Mouse (Mus musculus) limb, embryonic 13.5 days (tissue): ENCODE results near the gene Zfp664. TPM values are rescaled to one million over a fixed set of nuclear protein-coding genes. Genes with fewer than 3 reads are reported as not detected.
A peak's percentile ranks its signal among the peaks of the same experiment; 100 is the strongest.

Experiments used
- ATAC-seq: fragments of 200-750 bp; cut with Nextera tagmentation; 2 replicates; pipeline ENCODE4 v1.8.0; 2017; ENCODE audit warnings: low read depth, moderate number of reproducible peaks, moderate TSS enrichment; ENCODE audit not compliant: low FRiP score
- H3K27ac ChIP-seq: fragments of 300-500 bp; sonication (generic); 2 replicates; pipeline ENCODE4 v1.5.1; 2015; ENCODE audit warnings: inconsistent platforms, mild to moderate bottlenecking, moderate library complexity
- H3K27me3 ChIP-seq: fragments of 300-500 bp; sonication (generic); 2 replicates; pipeline ENCODE4 v1.6.1; 2015; ENCODE audit warnings: mild to moderate bottlenecking, inconsistent platforms
- H3K36me3 ChIP-seq: fragments of 300-500 bp; sonication (generic); 2 replicates; pipeline ENCODE4 v1.6.1; 2015; ENCODE audit warnings: inconsistent platforms, mild to moderate bottlenecking, moderate library complexity
- H3K4me1 ChIP-seq: fragments of 300-500 bp; sonication (generic); 2 replicates; pipeline ENCODE4 v1.6.1; 2015; ENCODE audit warnings: inconsistent platforms
- H3K4me2 ChIP-seq: fragments of 300-500 bp; sonication (generic); replicated peaks from 2 replicates; pipeline ENCODE4 v1.6.1; 2015; ENCODE audit warnings: inconsistent platforms, mild to moderate bottlenecking, moderate library complexity
- H3K4me3 ChIP-seq: fragments of 300-500 bp; sonication (generic); 2 replicates; pipeline ENCODE4 v1.5.1; 2015; ENCODE audit warnings: moderate library complexity, mild to moderate bottlenecking, inconsistent platforms
- H3K9ac ChIP-seq: fragments of 300-500 bp; sonication (generic); 2 replicates; pipeline ENCODE4 v1.6.1; 2015; ENCODE audit warnings: mild to moderate bottlenecking, inconsistent platforms
- H3K9me3 ChIP-seq: fragments of 300-500 bp; sonication (generic); 2 replicates; pipeline ENCODE4 v1.6.1; 2016; ENCODE audit warnings: inconsistent platforms
- WGBS: fragments of 180-500 bp; shearing (Covaris S2); methylation state at CpG from one replicate; pipeline ENCODE4 v1.1.7; 2015; 5-methylcytosine and 5-hydroxymethylcytosine counted together
- polyA plus RNA-seq: library from polyadenylated mRNA; unstranded; fragments of >200 nt; fragmentation: Nextera tagmentation; extraction: Ambion mirVana; gene quantifications from 2 replicates; pipeline ENCODE4 v1.2.1, GENCODE M21; 2015

Gene Zfp664
- polyA plus RNA-seq, 1 experiment from 2014 or later: 116 TPM

GRCm38 (mm10) chr5:124847014-124847413 is 15.5 kb upstream of the Zfp664 start:
- no peaks in the 10 kb centered on the region for H3K27me3 ChIP-seq
- no peak for ATAC-seq
- H3K4me2 ChIP-seq: no peak overlapping the region
- no peak overlapping the region; the same call in 1 of the 2 replicates for H3K27ac ChIP-seq
- peaks cover 18% of the 10 kb centered on the region for H3K4me1 ChIP-seq
- 22% methylated on average over 1 of the region's 1 CpGs for WGBS
- H3K36me3 ChIP-seq: no peaks in the 10 kb centered on the region
- no peaks in the 10 kb centered on the region for H3K9me3 ChIP-seq
- H3K9ac ChIP-seq: no peak overlapping the region
- H3K4me3 ChIP-seq: no peak overlapping the region

- Histone ChIP-seq H3K4me3 (no peak overlapping the region), H3K9me3 (no peaks in the 10 kb centered on the region), H3K27me3 (no peaks in the 10 kb centered on the region), H3K4me1 (peaks cover 18% of the 10 kb centered on the region), H3K9ac (no peak overlapping the region), H3K27ac (no peak overlapping the region), H3K4me2 (no peak overlapping the region), H3K36me3 (no peaks in the 10 kb centered on the region)
- WGBS: 82% methylated on average over 3 of the region's 3 CpGs
- no peak for ATAC-seq
Observed at GRCm38 (mm10) chr5:124848994-124849393, 13.5 kb upstream of the Zfp664 start.

GRCm38 (mm10) chr5:124851572-124851971 is 10.9 kb upstream of the Zfp664 start:
- Histone ChIP-seq H3K36me3 (no peaks in the 10 kb centered on the region), H3K9ac (no peak overlapping the region), H3K4me1 (peaks cover 14% of the 10 kb centered on the region), H3K27ac (no peak overlapping the region), H3K27me3 (no peaks in the 10 kb centered on the region), H3K9me3 (no peaks in the 10 kb centered on the region), H3K4me2 (no peak overlapping the region), H3K4me3 (no peak overlapping the region)
- WGBS: 36% methylated on average over 4 of the region's 4 CpGs
- ATAC-seq: no peak

GRCm38 (mm10) chr5:124852294-124852693 is 10.2 kb upstream of the Zfp664 start:
- no peak overlapping the region for H3K27ac ChIP-seq
- H3K4me1 ChIP-seq: peaks cover 10% of the 10 kb centered on the region
- H3K9me3 ChIP-seq: no peaks in the 10 kb centered on the region
- no peak overlapping the region for H3K9ac ChIP-seq
- no peak overlapping the region for H3K4me3 ChIP-seq
- 20% methylated on average over 2 of the region's 2 CpGs for WGBS
- no peaks in the 10 kb centered on the region for H3K36me3 ChIP-seq
- no peak overlapping the region for H3K4me2 ChIP-seq
- H3K27me3 ChIP-seq: no peaks in the 10 kb centered on the region
- no peak for ATAC-seq

GRCm38 (mm10) chr5:124853079-124853478 is 9.4 kb upstream of the Zfp664 start:
- 68% methylated on average over 2 of the region's 2 CpGs for WGBS
- H3K9ac ChIP-seq: no peak overlapping the region
- H3K4me3 ChIP-seq: no peak overlapping the region
- no peak for ATAC-seq
- no peaks in the 10 kb centered on the region for H3K36me3 ChIP-seq
- H3K4me1 ChIP-seq: 0 out of 2 replicates have a peak, but pooled peaks cover 5% of the 10 kb centered on the region
- no peaks in the 10 kb centered on the region for H3K9me3 ChIP-seq
- no peak overlapping the region for H3K4me2 ChIP-seq
- no peaks in the 10 kb centered on the region for H3K27me3 ChIP-seq
- H3K27ac ChIP-seq: no peak overlapping the region

GRCm38 (mm10) chr5:124854202-124854601 is 8.3 kb upstream of the Zfp664 start:
- Histone ChIP-seq H3K4me2 (no peak overlapping the region), H3K36me3 (no peaks in the 10 kb centered on the region)
- ATAC-seq: no peak

GRCm38 (mm10) chr5:124860013-124860412 is 2.5 kb upstream of the Zfp664 start:
- peaks cover 2% of the 10 kb centered on the region; the same call in 1 of the 2 replicates for H3K36me3 ChIP-seq
- no peak overlapping the region for H3K4me3 ChIP-seq
- H3K4me2 ChIP-seq: no peak overlapping the region
- H3K9me3 ChIP-seq: no peaks in the 10 kb centered on the region
- no peak overlapping the region for H3K9ac ChIP-seq
- 8% methylated on average over 5 of the region's 5 CpGs for WGBS
- no peak for ATAC-seq
- peaks cover 32% of the 10 kb centered on the region for H3K27me3 ChIP-seq
- no peak overlapping the region for H3K27ac ChIP-seq
- peaks cover 22% of the 10 kb centered on the region for H3K4me1 ChIP-seq

More at GRCm38 (mm10) chr5:124854202-124854601, 8.3 kb upstream of the Zfp664 start:
- Histone ChIP-seq H3K27me3 (peaks cover 7% of the 10 kb centered on the region; the same call in 1 of the 2 replicates), H3K4me1 (0 out of 2 replicates have a peak, but pooled peaks cover 5% of the 10 kb centered on the region), H3K27ac (no peak overlapping the region), H3K9ac (no peak overlapping the region), H3K9me3 (no peaks in the 10 kb centered on the region), H3K4me3 (no peak overlapping the region)
- 87% methylated on average over 4 of the region's 4 CpGs for WGBS

GRCm38 (mm10) chr5:124861463-124861862 is 1.0 kb upstream of the Zfp664 start:
- no peak overlapping the region for H3K27ac ChIP-seq
- H3K27me3 ChIP-seq: peaks cover 32% of the 10 kb centered on the region
- H3K4me2 ChIP-seq: peak overlapping the region; percentile 98
- 0 out of 2 replicates have a peak, but pooled peaks have one; percentile 22 for ATAC-seq
- peak overlapping the region; percentile 70 for H3K4me3 ChIP-seq
- peaks cover 27% of the 10 kb centered on the region for H3K4me1 ChIP-seq
- no peaks in the 10 kb centered on the region for H3K9me3 ChIP-seq
- WGBS: under 1% methylated on average over 33 of the region's 33 CpGs
- peak overlapping the region; percentile 68 for H3K9ac ChIP-seq
- H3K36me3 ChIP-seq: peaks cover 7% of the 10 kb centered on the region

- WGBS: under 1% methylated on average over 78 of the region's 88 CpGs
- H3K4me2 ChIP-seq: peak overlapping the region; percentile 98
- no peak; the same call in 1 of the 2 replicates for ATAC-seq
- H3K27ac ChIP-seq: peak overlapping the region; percentile 94
- H3K9ac ChIP-seq: peak overlapping the region; percentile 89
- no peaks in the 10 kb centered on the region for H3K9me3 ChIP-seq
- peak overlapping the region; percentile 70 for H3K4me3 ChIP-seq
- peaks cover 32% of the 10 kb centered on the region for H3K27me3 ChIP-seq
- H3K36me3 ChIP-seq: peaks cover 17% of the 10 kb centered on the region
- H3K4me1 ChIP-seq: peaks cover 31% of the 10 kb centered on the region
Observed at GRCm38 (mm10) chr5:124862871-124863741, 615 bp downstream of the Zfp664 start.

- Histone ChIP-seq H3K4me3 (no peak overlapping the region), H3K36me3 (peaks cover 39% of the 10 kb centered on the region), H3K27ac (no peak overlapping the region), H3K4me2 (no peak overlapping the region), H3K27me3 (no peaks in the 10 kb centered on the region), H3K9ac (no peak overlapping the region), H3K9me3 (no peaks in the 10 kb centered on the region), H3K4me1 (peaks cover 27% of the 10 kb centered on the region)
- no peak for ATAC-seq
- WGBS: 43% methylated on average over 4 of the region's 4 CpGs
Observed at GRCm38 (mm10) chr5:124868981-124869380, 6.5 kb downstream of the Zfp664 start.

GRCm38 (mm10) chr5:124872033-124872432 is 9.5 kb downstream of the Zfp664 start:
- Histone ChIP-seq H3K27ac (no peak overlapping the region), H3K36me3 (peaks cover 54% of the 10 kb centered on the region), H3K9me3 (no peaks in the 10 kb centered on the region), H3K27me3 (no peaks in the 10 kb centered on the region), H3K4me2 (no peak overlapping the region), H3K4me3 (no peak overlapping the region), H3K4me1 (peaks cover 14% of the 10 kb centered on the region), H3K9ac (no peak overlapping the region)
- ATAC-seq: no peak
- WGBS: 74% methylated on average over 2 of the region's 2 CpGs

GRCm38 (mm10) chr5:124873096-124873495 is 10.6 kb downstream of the Zfp664 start:
- WGBS: 92% methylated on average over 3 of the region's 3 CpGs
- no peaks in the 10 kb centered on the region for H3K27me3 ChIP-seq
- H3K9me3 ChIP-seq: no peaks in the 10 kb centered on the region
- no peak overlapping the region for H3K4me3 ChIP-seq
- ATAC-seq: no peak
- no peak overlapping the region for H3K4me2 ChIP-seq
- no peak overlapping the region for H3K9ac ChIP-seq
- peaks cover 46% of the 10 kb centered on the region for H3K36me3 ChIP-seq
- peaks cover 10% of the 10 kb centered on the region; the same call in 1 of the 2 replicates for H3K4me1 ChIP-seq
- H3K27ac ChIP-seq: no peak overlapping the region
